Mouse (Mus musculus) urinary bladder, postnatal 25 days (tissue): ENCODE data around the gene Vmn1r4.
A peak's percentile ranks its signal among the peaks of the same experiment; 100 is the strongest.

Experiments used
- DNase-seq: peaks from one replicate; pipeline ENCODE4 v3.0.0; 2022; ENCODE audit warnings: low spot score

Vmn1r4 gene

GRCm38 (mm10) chr6:56916279-56916678 lies 7.5 kb upstream of the Vmn1r4 start:
- DNase-seq = no peak

- DNase-seq = no peak
Observed at GRCm38 (mm10) chr6:56917578-56918368, 6.0 kb upstream of the Vmn1r4 start.

GRCm38 (mm10) chr6:56919330-56920044 lies 4.3 kb upstream of the Vmn1r4 start:
- DNase-seq = no peak

- DNase-seq = no peak
Observed at GRCm38 (mm10) chr6:56920222-56921092, 3.4 kb upstream of the Vmn1r4 start.

GRCm38 (mm10) chr6:56923331-56923725 lies 487 bp upstream of the Vmn1r4 start:
- DNase-seq = peak; percentile 50

GRCm38 (mm10) chr6:56931648-56932415 lies 8.0 kb downstream of the Vmn1r4 start:
- no peak for DNase-seq

GRCm38 (mm10) chr6:56932464-56932863 lies 8.6 kb downstream of the Vmn1r4 start:
- no peak for DNase-seq

GRCm38 (mm10) chr6:56934366-56934765 lies 10.6 kb downstream of the Vmn1r4 start:
- DNase-seq = no peak

- no peak for DNase-seq
Observed at GRCm38 (mm10) chr6:56956436-56956835, 32.6 kb downstream of the Vmn1r4 start.

GRCm38 (mm10) chr6:56969973-56970372 lies 46.2 kb downstream of the Vmn1r4 start, which contains the start of gene Vmn1r5:
TSS of gene Vmn1r5 (plus strand) at chr6:56970273.
- no peak for DNase-seq

- no peak for DNase-seq
Observed at GRCm38 (mm10) chr6:56996943-56997342, 73.1 kb downstream of the Vmn1r4 start, which contains the start of gene Vmn1r6. TSS of gene Vmn1r6 (plus strand) at chr6:56997243.
